Mouse (Mus musculus) MEL (cell line): ENCODE results near the gene Cd247. TPM values are rescaled to one million over a fixed set of nuclear protein-coding genes. Genes with fewer than 3 reads are reported as not detected.

Experiments used
- DNase-seq: peaks from one replicate; pipeline ENCODE4 v3.0.0; 2011; ENCODE audit warnings: low read depth, low spot score
- H3K27ac ChIP-seq: 2 replicates; pipeline ENCODE4 v1.5.1; 2012; ENCODE audit warnings: low read depth, mild to moderate bottlenecking, control low read depth, low read length, moderate library complexity; ENCODE audit not compliant: control insufficient read depth
- H3K27me3 ChIP-seq, 2 experiments: fragments of 150-350 bp in 1 of 2; sonication (generic) in 1 of 2; 2 replicates each; pipeline ENCODE4 v1.6.1; 2012; ENCODE audit warnings: low read length in 2 of 2, mild to moderate bottlenecking in 2 of 2, improper control_type of control experiment in 1 of 2, moderate library complexity in 1 of 2; ENCODE audit not compliant: insufficient read depth in 2 of 2, control insufficient read depth in 1 of 2
- H3K36me3 ChIP-seq, 2 experiments: 2 replicates each; pipeline ENCODE4 v1.6.1; 2012 to 2014; ENCODE audit warnings: low read length in 2 of 2, improper control_type of control experiment in 1 of 2, inconsistent platforms in 1 of 2, mild to moderate bottlenecking in 1 of 2; ENCODE audit not compliant: insufficient read depth in 2 of 2, control insufficient read depth in 1 of 2
- H3K4me1 ChIP-seq, 2 experiments: fragments of 150-350 bp in 1 of 2; sonication (generic) in 1 of 2; 2 replicates each; pipeline ENCODE4 v1.6.1; 2012; ENCODE audit warnings: low read length in 2 of 2, improper control_type of control experiment in 1 of 2, mild to moderate bottlenecking in 1 of 2; ENCODE audit not compliant: insufficient read depth in 2 of 2, control insufficient read depth in 1 of 2
- H3K4me3 ChIP-seq, 2 experiments: fragments of 150-350 bp in 1 of 2; sonication (generic) in 1 of 2; 2 replicates each; pipeline ENCODE4 v1.5.1; 2012; ENCODE audit warnings: low read depth in 2 of 2, low read length in 2 of 2, mild to moderate bottlenecking in 2 of 2, moderate library complexity in 2 of 2, control low read depth in 1 of 2, improper control_type of control experiment in 1 of 2; ENCODE audit not compliant: control insufficient read depth in 1 of 2, insufficient read depth in 1 of 2
- H3K79me2 ChIP-seq: 2 replicates; pipeline ENCODE4 v1.6.1; 2012; ENCODE audit warnings: mild to moderate bottlenecking, low read length, moderate library complexity; ENCODE audit not compliant: control insufficient read depth, poor library complexity, insufficient read depth
- H3K9ac ChIP-seq: 2 replicates; pipeline ENCODE4 v1.6.1; 2012; ENCODE audit warnings: low read depth, mild to moderate bottlenecking, control low read depth, low read length, moderate library complexity; ENCODE audit not compliant: control insufficient read depth, poor library complexity, severe bottlenecking
- H3K9me3 ChIP-seq: fragments of 150-350 bp; sonication (generic); replicated peaks from 2 replicates; pipeline ENCODE4 v1.6.1; 2012; ENCODE audit warnings: mild to moderate bottlenecking, low read length, improper control_type of control experiment, moderate library complexity; ENCODE audit not compliant: insufficient read depth
- BHLHE40 ChIP-seq: IDR thresholded peaks from 2 replicates; pipeline ENCODE4 v1.6.1; 2012; ENCODE audit warnings: low read depth, mild to moderate bottlenecking, inconsistent platforms, low read length, improper control_type of control experiment, borderline replicate concordance
- E2F4 ChIP-seq: IDR thresholded peaks from 2 replicates; pipeline ENCODE4 v1.6.1; 2011; ENCODE audit warnings: low read depth, low read length, improper control_type of control experiment, borderline replicate concordance
- ELF1 ChIP-seq: IDR thresholded peaks from 2 replicates; pipeline ENCODE4 v1.6.1; 2014; ENCODE audit warnings: low read depth, mild to moderate bottlenecking, inconsistent platforms, low read length, improper control_type of control experiment, moderate library complexity
- EP300 ChIP-seq, 2 experiments: IDR thresholded peaks; 2 replicates each; pipeline ENCODE4 v1.6.1; 2011; ENCODE audit warnings: improper control_type of control experiment in 2 of 2, low read length in 2 of 2, low read depth in 1 of 2, mild to moderate bottlenecking in 1 of 2
- ETS1 ChIP-seq: IDR thresholded peaks from 2 replicates; pipeline ENCODE4 v1.6.1; 2012; ENCODE audit warnings: low read depth, mild to moderate bottlenecking, inconsistent platforms, low read length, improper control_type of control experiment, moderate library complexity
- GABPA ChIP-seq: IDR thresholded peaks from 2 replicates; pipeline ENCODE4 v1.6.1; 2012; ENCODE audit warnings: low read depth, mild to moderate bottlenecking, inconsistent platforms, low read length, improper control_type of control experiment, moderate library complexity
- GATA1 ChIP-seq: IDR thresholded peaks from 2 replicates; pipeline ENCODE4 v1.6.1; 2011; ENCODE audit warnings: low read depth, low read length, improper control_type of control experiment
- HCFC1 ChIP-seq: IDR thresholded peaks from 2 replicates; pipeline ENCODE4 v1.6.1; 2012; ENCODE audit warnings: low read depth, mild to moderate bottlenecking, inconsistent platforms, low read length, improper control_type of control experiment, moderate library complexity
- JUND ChIP-seq: IDR thresholded peaks from 2 replicates; pipeline ENCODE4 v1.6.1; 2011; ENCODE audit warnings: low read depth, mild to moderate bottlenecking, improper control_type of control experiment, low read length
- KAT2A ChIP-seq: conservative IDR thresholded peaks from 2 replicates; pipeline ENCODE4 v1.6.1; 2012; ENCODE audit warnings: low read depth, low read length, improper control_type of control experiment, inconsistent platforms
- MAX ChIP-seq: IDR thresholded peaks from 2 replicates; pipeline ENCODE4 v1.6.1; 2011; ENCODE audit warnings: low read length, improper control_type of control experiment
- MXI1 ChIP-seq: IDR thresholded peaks from 2 replicates; pipeline ENCODE4 v1.6.1; 2011; ENCODE audit warnings: mild to moderate bottlenecking, low read depth, low read length, improper control_type of control experiment
- MYC ChIP-seq: IDR thresholded peaks from 2 replicates; pipeline ENCODE4 v1.6.1; 2011; ENCODE audit warnings: low read depth, mild to moderate bottlenecking, low read length, improper control_type of control experiment, moderate library complexity
- NRF1 ChIP-seq: IDR thresholded peaks from 2 replicates; pipeline ENCODE4 v1.6.1; 2014; ENCODE audit warnings: low read depth, mild to moderate bottlenecking, inconsistent platforms, low read length, improper control_type of control experiment, moderate library complexity; ENCODE audit not compliant: poor library complexity, insufficient read depth, severe bottlenecking
- POLR2A ChIP-seq, 2 experiments: IDR thresholded peaks; 2 replicates each; pipeline ENCODE4 v1.6.1; 2011 to 2012; ENCODE audit warnings: low read length in 2 of 2, mild to moderate bottlenecking in 2 of 2, control low read depth in 1 of 2, improper control_type of control experiment in 1 of 2, low read depth in 1 of 2, moderate library complexity in 1 of 2; ENCODE audit not compliant: control insufficient read depth in 1 of 2, insufficient read depth in 1 of 2, poor library complexity in 1 of 2
- POLR2AphosphoS2 ChIP-seq: IDR thresholded peaks from 2 replicates; pipeline ENCODE4 v1.6.1; 2011; ENCODE audit warnings: low read length, improper control_type of control experiment
- POLR2AphosphoS5 ChIP-seq: IDR thresholded peaks from 2 replicates; pipeline ENCODE4 v1.6.1; 2012; ENCODE audit warnings: low read depth, borderline replicate concordance, mild to moderate bottlenecking, inconsistent platforms, low read length, moderate library complexity, mixed read lengths
- RAD21 ChIP-seq: IDR thresholded peaks from 2 replicates; pipeline ENCODE4 v1.6.1; 2011; ENCODE audit warnings: mild to moderate bottlenecking, low read depth, low read length, improper control_type of control experiment
- SIN3A ChIP-seq: IDR thresholded peaks from 2 replicates; pipeline ENCODE4 v1.6.1; 2012; ENCODE audit warnings: low read length, improper control_type of control experiment, inconsistent platforms
- SMC3 ChIP-seq: IDR thresholded peaks from 2 replicates; pipeline ENCODE4 v1.6.1; 2011; ENCODE audit warnings: low read depth, low read length, improper control_type of control experiment
- TAL1 ChIP-seq: IDR thresholded peaks from 2 replicates; pipeline ENCODE4 v1.6.1; 2012; ENCODE audit warnings: mild to moderate bottlenecking, inconsistent platforms, low read length, moderate library complexity, mixed read lengths
- TBP ChIP-seq: IDR thresholded peaks from 2 replicates; pipeline ENCODE4 v1.8.0; 2011; ENCODE audit warnings: low read depth, low read length, improper control_type of control experiment
- TCF12 ChIP-seq: IDR thresholded peaks from 2 replicates; pipeline ENCODE4 v1.6.1; 2014; ENCODE audit warnings: low read depth, mild to moderate bottlenecking, inconsistent platforms, low read length, improper control_type of control experiment, moderate library complexity
- UBTF ChIP-seq: IDR thresholded peaks from 2 replicates; pipeline ENCODE4 v1.6.1; 2012; ENCODE audit warnings: low read depth, mild to moderate bottlenecking, inconsistent platforms, low read length, improper control_type of control experiment, moderate library complexity, borderline replicate concordance; ENCODE audit not compliant: insufficient read depth
- USF1 ChIP-seq: IDR thresholded peaks from 2 replicates; pipeline ENCODE4 v1.6.1; 2014; ENCODE audit warnings: low read depth, mild to moderate bottlenecking, inconsistent platforms, low read length, improper control_type of control experiment, moderate library complexity
- USF2 ChIP-seq, 2 experiments: IDR thresholded peaks; 2 replicates each; pipeline ENCODE4 v1.6.1; 2011 to 2012; ENCODE audit warnings: improper control_type of control experiment in 2 of 2, low read length in 2 of 2, borderline replicate concordance in 1 of 2, inconsistent platforms in 1 of 2, low read depth in 1 of 2, mild to moderate bottlenecking in 1 of 2; ENCODE audit not compliant: insufficient read depth in 1 of 2
- ZC3H11A ChIP-seq: IDR thresholded peaks from 2 replicates; pipeline ENCODE4 v1.6.1; 2012; ENCODE audit warnings: low read depth, mild to moderate bottlenecking, inconsistent platforms, low read length, improper control_type of control experiment
- ZMIZ1 ChIP-seq: IDR thresholded peaks from 2 replicates; pipeline ENCODE4 v1.6.1; 2012; ENCODE audit warnings: low read depth, mild to moderate bottlenecking, inconsistent platforms, low read length, improper control_type of control experiment, moderate library complexity
- polyA plus RNA-seq, 2 experiments: library from polyadenylated mRNA; stranded (reverse) in 1 of 2; unstranded in 1 of 2; fragments of >175 nt in 1 of 2; fragments of >200 nt in 1 of 2; gene quantifications; 2 replicates each; pipeline versions ENCODE4 v1.2.1 to v1.2.4; 2012; ENCODE audit warnings: low replicate concordance in 2 of 2, low read depth in 1 of 2; ENCODE audit not compliant: insufficient read length in 2 of 2, insufficient read depth in 1 of 2, missing spikeins in 1 of 2
- total RNA-seq: library from RNA; depleted of rRNA; stranded (reverse); fragments of 300-350 nt; gene quantifications from 2 replicates; pipeline ENCODE4 v1.2.3, GENCODE M21; 2012

Gene Cd247
- total and polyA plus RNA-seq, 3 experiments: 1.3 to 1.7 TPM; not detected in 1

DNA sequence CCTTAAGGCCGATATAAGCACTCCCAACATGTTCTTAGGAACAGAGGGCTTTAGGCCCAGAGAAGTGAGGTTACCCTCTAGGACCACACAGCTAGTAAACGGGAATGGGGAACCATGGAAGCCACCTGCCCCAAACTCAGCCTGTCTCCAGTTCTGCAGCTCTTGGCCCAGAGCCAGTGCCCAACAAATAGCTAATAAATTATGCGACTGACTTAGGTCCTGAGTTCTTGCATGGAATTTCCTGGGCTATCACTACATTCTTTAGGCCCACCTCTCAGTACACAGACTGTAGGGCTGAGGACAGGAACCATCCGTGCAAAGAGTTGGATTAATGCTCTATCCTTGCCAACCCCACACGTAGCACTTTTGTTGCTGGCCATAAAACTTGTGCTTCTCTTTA is 63.6 kb downstream of the Cd247 start:
- H3K27me3 ChIP-seq: no peaks in the 10 kb centered on the region
- peaks cover 0 to 23% of the 10 kb centered on the region in 2 experiments; a peak in 2 of 4 replicates for H3K36me3 ChIP-seq
- H3K4me1 ChIP-seq: peaks cover 12 to 27% of the 10 kb centered on the region in 2 experiments
- no peaks in the 10 kb centered on the region for H3K9me3 ChIP-seq
- TF ChIP-seq POLR2AphosphoS2 (no peak), EP300 (IDR thresholded peaks at IDR 0.05; ENCODE audit: low read depth in 1 of 2, low read length in 2 of 2) (no peak), ETS1 (no peak), SMC3 (no peak), UBTF (no peak), SIN3A (no peak), GABPA (no peak), RAD21 (no peak), BHLHE40 (no peak), ZC3H11A (no peak), POLR2A (IDR thresholded peaks at IDR 0.05; ENCODE audit: control insufficient read depth in 1 of 2, insufficient read depth in 1 of 2, low read depth in 1 of 2, low read length in 2 of 2, poor library complexity in 1 of 2) (no peak), ZMIZ1 (no peak), TCF12 (no peak), POLR2AphosphoS5 (no peak), USF2 (IDR thresholded peaks at IDR 0.05; ENCODE audit: borderline replicate concordance in 1 of 2, insufficient read depth in 1 of 2, low read depth in 1 of 2, low read length in 2 of 2) (no peak), TAL1 (no peak), TBP (no peak), MYC (no peak), ELF1 (no peak)
- no peak overlapping the region for H3K9ac ChIP-seq
- no peak for DNase-seq
- H3K27ac ChIP-seq: no peak overlapping the region
- no peak overlapping the region for H3K4me3 ChIP-seq
- no peaks in the 10 kb centered on the region for H3K79me2 ChIP-seq

DNA sequence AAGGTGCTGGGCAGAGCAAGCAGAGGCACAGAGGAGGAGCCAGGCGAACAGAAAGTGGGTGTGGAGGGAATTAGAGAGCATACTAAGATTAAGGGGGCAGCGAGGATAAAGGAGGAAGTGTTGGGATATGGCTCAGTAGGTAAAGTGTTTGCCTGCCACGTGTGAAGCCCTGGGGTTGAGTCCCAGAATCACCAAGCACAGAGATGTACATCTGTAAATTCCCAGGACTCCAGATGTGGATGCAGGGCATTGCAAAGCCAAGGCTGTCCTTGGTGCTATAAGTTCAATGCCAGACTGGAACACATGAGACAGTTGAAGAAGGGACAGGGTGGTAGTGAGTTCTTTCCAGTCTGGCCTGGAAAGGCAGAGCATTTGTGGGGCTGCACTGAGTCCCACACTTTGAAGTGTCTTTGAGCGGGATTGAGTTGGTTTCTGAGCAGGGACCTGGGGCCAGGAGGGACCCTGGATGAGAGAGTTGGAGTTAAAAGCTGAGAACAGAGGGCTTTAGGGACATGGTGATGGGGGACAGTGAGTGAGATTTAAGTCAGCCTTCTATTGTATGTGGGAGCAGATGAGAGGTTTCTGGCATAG is 64.7 kb downstream of the Cd247 start:
- peak overlapping the region; percentile 45 for H3K9ac ChIP-seq
- H3K4me1 ChIP-seq: peaks cover 12 to 27% of the 10 kb centered on the region in 2 experiments
- peak; percentile 55 for DNase-seq
- TF ChIP-seq ELF1: no peak
- peak; percentile 60; the same call in 1 of the 2 replicates for TF ChIP-seq MYC
- peak; percentile 32 for TF ChIP-seq MXI1
- peak in 1 of 2 experiments; percentile 21; a peak in 1 of 4 replicates for TF ChIP-seq POLR2A (IDR thresholded peaks at IDR 0.05; ENCODE audit: control insufficient read depth in 1 of 2, insufficient read depth in 1 of 2, low read depth in 1 of 2, low read length in 2 of 2, poor library complexity in 1 of 2)
- TF ChIP-seq KAT2A: no peak; the same call in 1 of the 2 replicates
- no peak for TF ChIP-seq ZMIZ1
- no peak for TF ChIP-seq USF1
- TF ChIP-seq MAX: peak; percentile 74
- TF ChIP-seq SMC3: no peak
- no peak for TF ChIP-seq JUND
- TF ChIP-seq NRF1: no peak
- no peak for TF ChIP-seq E2F4
- no peak for TF ChIP-seq GATA1
- TF ChIP-seq HCFC1: 0 out of 2 replicates have a peak, but pooled peaks have one; percentile 15
- TF ChIP-seq TCF12: no peak
- TF ChIP-seq UBTF: no peak
- no peak for TF ChIP-seq POLR2AphosphoS2
- peak; percentile 14; the same call in 1 of the 2 replicates for TF ChIP-seq SIN3A

More for the DNA sequence above, 64.7 kb downstream of the Cd247 start:
- Histone ChIP-seq H3K79me2 (no peaks in the 10 kb centered on the region), H3K27me3 (no peaks in the 10 kb centered on the region), H3K4me3 (peak overlapping the region; percentile 4 to 8; a peak in 3 of 4 replicates), H3K36me3 (peaks cover 0 to 23% of the 10 kb centered on the region in 2 experiments; a peak in 2 of 4 replicates), H3K27ac (peak overlapping the region; percentile 63), H3K9me3 (no peaks in the 10 kb centered on the region)
